Mouse (Mus musculus): ENCODE results near the gene Cactin. TPM values are rescaled to one million over a fixed set of nuclear protein-coding genes. Genes with fewer than 3 reads are reported as not detected.

Cactin gene
- polyA plus RNA-seq, 1 experiment: 29.2 TPM

- Histone ChIP-seq H3K27ac (ENCODE audit: insufficient read depth, low read depth, low read length) (peak overlapping the region; percentile 98), H3K4me3 (ENCODE audit: low read depth, low read length) (peak overlapping the region; percentile 69), H3K27me3 (ENCODE audit: control insufficient read depth, insufficient read depth, low read length) (no peaks in the 10 kb centered on the region), H3K4me1 (ENCODE audit: control insufficient read depth, insufficient read depth, insufficient read length, low read length) (peaks cover 21% of the 10 kb centered on the region), H3K36me3 (ENCODE audit: control insufficient read depth, insufficient read depth, low read length) (peaks cover 17% of the 10 kb centered on the region)
- TF ChIP-seq POLR2A (IDR thresholded peaks at IDR 0.05; ENCODE audit: low read depth, low read length) (0 out of 2 replicates have a peak, but pooled peaks have one; percentile 16), CTCF (IDR thresholded peaks at IDR 0.05; ENCODE audit: extremely low read depth, insufficient read length, insufficient replicate concordance, low read depth, low read length) (no peak)
- under 1% methylated on average over 54 of the region's 54 CpGs for WGBS
Measured at GRCm38 (mm10) chr10:81285694-81286450, 35.0 kb upstream of the Cactin start.

DNA sequence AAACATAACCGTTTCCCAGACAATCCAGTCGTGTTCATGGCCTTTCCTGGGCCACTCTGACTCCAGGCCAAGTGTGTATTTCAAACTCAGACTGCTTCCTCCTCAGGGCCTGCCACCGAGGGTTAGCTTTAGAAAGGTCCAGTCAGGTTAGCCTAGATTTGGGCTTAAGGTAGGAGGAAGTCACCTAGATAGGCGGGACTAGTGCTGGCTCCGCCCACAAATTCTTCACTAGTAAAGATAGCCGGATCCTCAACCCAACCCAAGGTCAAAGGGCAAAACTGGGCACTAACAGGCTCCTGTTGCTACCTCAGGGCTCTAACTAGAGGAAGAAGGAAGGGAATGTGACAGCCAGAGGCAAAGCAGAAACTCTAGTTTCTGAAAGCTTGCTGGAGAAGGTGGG, 34.3 kb upstream of the Cactin start:
- H3K27ac ChIP-seq (ENCODE audit: insufficient read depth, low read depth, low read length): peak overlapping the region; percentile 98
- WGBS: 14% methylated on average over 6 of the region's 6 CpGs
- peaks cover 25% of the 10 kb centered on the region for H3K4me1 ChIP-seq (ENCODE audit: control insufficient read depth, insufficient read depth, insufficient read length, low read length)
- peak overlapping the region; percentile 69; the same call in 1 of the 2 replicates for H3K4me3 ChIP-seq (ENCODE audit: low read depth, low read length)
- H3K27me3 ChIP-seq (ENCODE audit: control insufficient read depth, insufficient read depth, low read length): no peaks in the 10 kb centered on the region
- peaks cover 11% of the 10 kb centered on the region for H3K36me3 ChIP-seq (ENCODE audit: control insufficient read depth, insufficient read depth, low read length)
- TF ChIP-seq CTCF (IDR thresholded peaks at IDR 0.05; ENCODE audit: extremely low read depth, insufficient read length, insufficient replicate concordance, low read depth, low read length): no peak
- TF ChIP-seq POLR2A (IDR thresholded peaks at IDR 0.05; ENCODE audit: low read depth, low read length): no peak

GRCm38 (mm10) chr10:81287513-81288157, 33.3 kb upstream of the Cactin start:
- WGBS: 41% methylated on average over 8 of the region's 8 CpGs
- Histone ChIP-seq H3K27ac (ENCODE audit: insufficient read depth, low read depth, low read length) (peak overlapping the region; percentile 98), H3K36me3 (ENCODE audit: control insufficient read depth, insufficient read depth, low read length) (peaks cover 8% of the 10 kb centered on the region), H3K27me3 (ENCODE audit: control insufficient read depth, insufficient read depth, low read length) (no peaks in the 10 kb centered on the region), H3K4me1 (ENCODE audit: control insufficient read depth, insufficient read depth, insufficient read length, low read length) (peaks cover 27% of the 10 kb centered on the region), H3K4me3 (ENCODE audit: low read depth, low read length) (peak overlapping the region; percentile 48)
- TF ChIP-seq CTCF (IDR thresholded peaks at IDR 0.05; ENCODE audit: extremely low read depth, insufficient read length, insufficient replicate concordance, low read depth, low read length): peak; percentile 97
- TF ChIP-seq POLR2A (IDR thresholded peaks at IDR 0.05; ENCODE audit: low read depth, low read length): no peak

- WGBS: 22% methylated on average over 6 of the region's 6 CpGs
- Histone ChIP-seq H3K27ac (ENCODE audit: insufficient read depth, low read depth, low read length) (peak overlapping the region; percentile 98), H3K4me3 (ENCODE audit: low read depth, low read length) (peak overlapping the region; percentile 48)
Measured at GRCm38 (mm10) chr10:81288601-81289000, 32.3 kb upstream of the Cactin start.

DNA sequence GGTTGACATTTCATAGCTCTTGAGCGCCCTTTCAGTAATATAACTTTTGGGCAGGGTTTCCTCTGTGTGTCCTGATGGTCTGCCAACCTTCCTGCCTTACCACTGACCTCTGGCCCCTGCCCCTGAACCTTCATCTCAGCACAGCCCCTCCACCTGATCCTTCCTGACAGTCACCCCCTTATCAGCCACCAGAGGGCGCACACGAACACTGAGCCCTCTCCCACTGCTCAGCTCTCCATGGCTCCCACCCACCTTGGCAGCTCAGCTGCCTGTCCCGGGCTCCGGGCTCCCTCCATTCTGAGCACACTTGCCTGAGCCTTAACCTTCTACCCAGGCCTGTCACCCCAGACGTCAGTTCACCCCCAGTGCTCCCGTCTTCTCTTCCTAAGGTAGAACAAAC, 31.6 kb upstream of the Cactin start:
- TF ChIP-seq POLR2A (IDR thresholded peaks at IDR 0.05; ENCODE audit: low read depth, low read length): no peak
- TF ChIP-seq CTCF (IDR thresholded peaks at IDR 0.05; ENCODE audit: extremely low read depth, insufficient read length, insufficient replicate concordance, low read depth, low read length): peak; percentile 88
- no peaks in the 10 kb centered on the region for H3K27me3 ChIP-seq (ENCODE audit: control insufficient read depth, insufficient read depth, low read length)
- H3K4me1 ChIP-seq (ENCODE audit: control insufficient read depth, insufficient read depth, insufficient read length, low read length): peaks cover 36% of the 10 kb centered on the region
- under 1% methylated on average over 7 of the region's 7 CpGs for WGBS
- H3K36me3 ChIP-seq (ENCODE audit: control insufficient read depth, insufficient read depth, low read length): peaks cover 2% of the 10 kb centered on the region; the same call in 1 of the 2 replicates
- H3K4me3 ChIP-seq (ENCODE audit: low read depth, low read length): peak overlapping the region; percentile 74
- H3K27ac ChIP-seq (ENCODE audit: insufficient read depth, low read depth, low read length): peak overlapping the region; percentile 98

More at GRCm38 (mm10) chr10:81288601-81289000, 32.3 kb upstream of the Cactin start:
- peaks cover 30% of the 10 kb centered on the region for H3K4me1 ChIP-seq (ENCODE audit: control insufficient read depth, insufficient read depth, insufficient read length, low read length)
- peaks cover 2% of the 10 kb centered on the region; the same call in 1 of the 2 replicates for H3K36me3 ChIP-seq (ENCODE audit: control insufficient read depth, insufficient read depth, low read length)
- no peaks in the 10 kb centered on the region for H3K27me3 ChIP-seq (ENCODE audit: control insufficient read depth, insufficient read depth, low read length)
- TF ChIP-seq POLR2A (IDR thresholded peaks at IDR 0.05; ENCODE audit: low read depth, low read length) (no peak), CTCF (IDR thresholded peaks at IDR 0.05; ENCODE audit: extremely low read depth, insufficient read length, insufficient replicate concordance, low read depth, low read length) (peak; percentile 81; the same call in 1 of the 2 replicates)

- Histone ChIP-seq H3K27ac (ENCODE audit: insufficient read depth, low read depth, low read length) (peak overlapping the region; percentile 98), H3K36me3 (ENCODE audit: control insufficient read depth, insufficient read depth, low read length) (peaks cover 2% of the 10 kb centered on the region; the same call in 1 of the 2 replicates), H3K27me3 (ENCODE audit: control insufficient read depth, insufficient read depth, low read length) (no peaks in the 10 kb centered on the region), H3K4me1 (ENCODE audit: control insufficient read depth, insufficient read depth, insufficient read length, low read length) (peaks cover 39% of the 10 kb centered on the region), H3K4me3 (ENCODE audit: low read depth, low read length) (peak overlapping the region; percentile 74)
- 22% methylated on average over 14 of the region's 14 CpGs for WGBS
- TF ChIP-seq CTCF (IDR thresholded peaks at IDR 0.05; ENCODE audit: extremely low read depth, insufficient read length, insufficient replicate concordance, low read depth, low read length): no peak
- no peak; the same call in 1 of the 2 replicates for TF ChIP-seq POLR2A (IDR thresholded peaks at IDR 0.05; ENCODE audit: low read depth, low read length)
Measured at GRCm38 (mm10) chr10:81289811-81290210, 31.1 kb upstream of the Cactin start.
